Mouse (Mus musculus) stomach, postnatal 0 days (tissue): ENCODE measurements around the gene Gm17349. TPM values are rescaled to one million over a fixed set of nuclear protein-coding genes. Genes with fewer than 3 reads are reported as not detected.

ENCODE experiments used
- ATAC-seq: fragments of 200-750 bp; cut with Nextera tagmentation; 2 replicates; pipeline ENCODE4 v1.8.0; 2017; ENCODE audit not compliant: low FRiP score, low TSS enrichment
- DNase-seq: peaks from one replicate; pipeline ENCODE4 v3.0.0-alpha.2; 2016; ENCODE audit warnings: low spot score
- H3K27ac ChIP-seq: fragments of 300-500 bp; sonication (generic); replicated peaks from 2 replicates; pipeline ENCODE4 v1.5.1; 2014; ENCODE audit warnings: mild to moderate bottlenecking, control low read depth
- H3K27me3 ChIP-seq: fragments of 300-500 bp; sonication (generic); 2 replicates; pipeline ENCODE4 v1.6.1; 2014; ENCODE audit warnings: low read length; ENCODE audit not compliant: control insufficient read depth, insufficient read depth
- H3K36me3 ChIP-seq: fragments of 300-500 bp; sonication (generic); 2 replicates; pipeline ENCODE4 v1.6.1; 2014; ENCODE audit warnings: low read length, mixed read lengths; ENCODE audit not compliant: control insufficient read depth, insufficient read depth
- H3K4me1 ChIP-seq: fragments of 300-500 bp; sonication (generic); replicated peaks from 2 replicates; pipeline ENCODE4 v1.6.1; 2014; ENCODE audit warnings: antibody characterized with exemption; ENCODE audit not compliant: control insufficient read depth, insufficient read depth
- H3K4me2 ChIP-seq: fragments of 300-500 bp; sonication (generic); replicated peaks from 2 replicates; pipeline ENCODE4 v1.6.1; 2014; ENCODE audit warnings: low read depth, mild to moderate bottlenecking, control low read depth, moderate library complexity
- H3K4me3 ChIP-seq: fragments of 300-500 bp; sonication (generic); 2 replicates; pipeline ENCODE4 v1.5.1; 2014; ENCODE audit warnings: low read depth, low read length, control low read depth
- H3K9ac ChIP-seq: fragments of 300-500 bp; sonication (generic); 2 replicates; pipeline ENCODE4 v1.6.1; 2014; ENCODE audit warnings: mild to moderate bottlenecking, low read length, control low read depth, mixed read lengths
- H3K9me3 ChIP-seq: fragments of 300-500 bp; sonication (generic); 2 replicates; pipeline ENCODE4 v1.6.1; 2016; ENCODE audit warnings: low read length; ENCODE audit not compliant: control insufficient read depth
- CTCF ChIP-seq: IDR thresholded peaks from 2 replicates; pipeline ENCODE4 v1.5.1; 2016; ENCODE audit warnings: antibody characterized with exemption, low read depth, mild to moderate bottlenecking, moderate library complexity
- EP300 ChIP-seq: optimal IDR thresholded peaks from 2 replicates; pipeline ENCODE3; 2016; ENCODE audit warnings: antibody characterized with exemption
- WGBS: fragments of 180-500 bp; shearing (Covaris S2); extraction: QIAGEN DNeasy Blood & Tissue Kit; methylation state at CpG from one replicate; pipeline ENCODE4 v1.1.7; 2014; 5-methylcytosine and 5-hydroxymethylcytosine counted together
- polyA plus RNA-seq: library from polyadenylated mRNA; unstranded; fragments of >200 nt; fragmentation: Nextera tagmentation; extraction: Ambion mirVana; gene quantifications from 2 replicates; pipeline ENCODE4 v1.2.1, GENCODE M21; 2015

Gm17349 gene
- polyA plus RNA-seq, result 1.0 and 2.5 TPM in 2 replicates

DNA sequence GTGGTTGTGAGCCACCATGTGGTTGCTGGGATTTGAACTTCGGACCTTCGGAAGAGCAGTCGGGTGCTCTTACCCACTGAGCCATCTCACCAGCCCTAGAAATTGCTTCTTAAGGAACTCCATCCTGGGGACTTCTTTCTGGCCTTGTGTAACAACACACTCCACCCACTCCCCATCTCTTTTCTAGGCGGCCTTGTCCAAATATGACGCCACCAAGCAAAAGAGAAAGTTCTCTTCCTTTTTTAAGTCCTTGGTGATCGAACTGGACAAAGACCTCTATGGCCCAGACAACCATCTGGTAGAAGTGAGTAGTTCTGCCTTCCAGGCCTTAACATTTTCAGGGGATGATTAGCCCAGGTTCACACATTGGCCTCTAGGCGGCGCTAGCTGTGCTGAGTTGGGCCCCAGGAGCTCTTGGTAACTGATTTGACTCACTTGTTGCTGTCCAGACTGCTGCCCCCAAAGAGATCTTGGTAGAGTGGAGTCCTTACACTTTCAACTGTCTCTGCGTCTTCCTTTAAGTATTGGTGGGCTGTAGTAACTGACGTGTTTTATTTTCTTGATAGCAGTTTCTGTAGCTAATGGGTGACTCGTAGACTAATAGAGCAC, at the start of gene Gm17349:
Gene Gm17349 (minus strand): TSS at position 51 of the 609 bp plus-strand sequence.
- no peak within 1 kb of the TSS for H3K4me3 ChIP-seq
- H3K9me3 ChIP-seq, result no peaks in the 10 kb centered on the region
- H3K36me3 ChIP-seq, result peaks cover 25% of the 10 kb centered on the region
- ATAC-seq (no peak), DNase-seq (peak; percentile 77)
- no peaks in the 10 kb centered on the region for H3K27me3 ChIP-seq
- 0 out of 2 replicates have a peak within 1 kb of the TSS, but pooled peaks have one; percentile 13 for H3K27ac ChIP-seq
- H3K9ac ChIP-seq, result no peak within 1 kb of the TSS
- no peaks in the 10 kb centered on the region for H3K4me1 ChIP-seq
- no peak within 1 kb of the TSS for H3K4me2 ChIP-seq
- TF ChIP-seq CTCF (peak; percentile 86), EP300 (no peak)
- WGBS, result 67% methylated on average over 11 of the region's 11 CpGs

DNA sequence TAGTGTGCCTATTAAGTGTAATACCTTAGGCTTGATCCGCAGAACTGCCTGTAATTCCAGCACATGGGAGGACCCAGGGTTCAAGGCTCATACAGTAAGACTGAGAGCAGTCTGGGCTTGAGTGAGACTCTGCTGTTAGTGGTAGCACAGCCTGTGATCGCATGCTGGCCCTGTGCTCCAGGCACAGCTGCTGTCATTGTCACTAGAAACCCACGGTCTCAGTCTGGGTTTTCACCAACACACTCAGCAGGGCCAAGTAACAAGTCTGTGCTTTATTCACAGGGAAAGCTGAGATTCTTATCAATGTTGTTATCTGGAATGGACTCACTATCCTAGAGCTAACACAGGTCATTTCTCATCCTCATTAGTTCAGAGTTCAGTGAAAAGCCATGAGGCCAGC, 48.9 kb upstream of the Gm17349 start:
- H3K27me3 ChIP-seq, result no peaks in the 10 kb centered on the region
- no peak overlapping the region for H3K27ac ChIP-seq
- 61% methylated on average over 3 of the region's 3 CpGs for WGBS
- no peaks in the 10 kb centered on the region for H3K36me3 ChIP-seq
- no peaks in the 10 kb centered on the region for H3K9me3 ChIP-seq
- no peak for TF ChIP-seq CTCF
- no peak for TF ChIP-seq EP300
- DNase-seq, result no peak
- no peak overlapping the region for H3K4me3 ChIP-seq
- no peaks in the 10 kb centered on the region for H3K4me1 ChIP-seq
- H3K9ac ChIP-seq, result no peak overlapping the region
- ATAC-seq, result no peak
- H3K4me2 ChIP-seq, result no peak overlapping the region

DNA sequence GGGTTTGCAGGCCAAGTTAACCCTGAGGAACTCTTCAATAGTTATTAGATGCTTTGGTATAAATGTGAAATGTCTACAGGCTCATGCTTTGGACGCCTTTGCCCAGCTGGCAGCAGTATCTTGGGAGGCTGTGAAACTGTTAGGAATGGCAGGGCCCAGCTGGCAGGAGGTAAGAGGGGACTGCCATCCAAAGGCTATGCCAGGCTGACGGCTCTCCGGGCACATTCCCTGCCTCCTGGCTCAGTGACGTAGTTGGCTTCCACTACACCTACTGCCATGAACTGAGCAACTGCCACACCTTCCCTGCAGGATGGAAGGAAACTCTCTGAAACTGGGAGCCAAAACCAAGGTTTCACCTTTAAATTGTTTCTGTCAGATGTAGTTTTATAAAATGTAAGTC, 34.9 kb upstream of the Gm17349 start:
- 93% methylated on average over 4 of the region's 4 CpGs for WGBS
- H3K36me3 ChIP-seq, result peaks cover 31% of the 10 kb centered on the region
- H3K9me3 ChIP-seq, result no peaks in the 10 kb centered on the region
- H3K27ac ChIP-seq, result no peak overlapping the region
- H3K4me2 ChIP-seq, result no peak overlapping the region
- H3K4me3 ChIP-seq, result no peak overlapping the region
- DNase-seq, result no peak
- H3K4me1 ChIP-seq, result no peaks in the 10 kb centered on the region
- no peak overlapping the region for H3K9ac ChIP-seq
- no peak for ATAC-seq
- TF ChIP-seq CTCF (no peak), EP300 (no peak)
- no peaks in the 10 kb centered on the region for H3K27me3 ChIP-seq

DNA sequence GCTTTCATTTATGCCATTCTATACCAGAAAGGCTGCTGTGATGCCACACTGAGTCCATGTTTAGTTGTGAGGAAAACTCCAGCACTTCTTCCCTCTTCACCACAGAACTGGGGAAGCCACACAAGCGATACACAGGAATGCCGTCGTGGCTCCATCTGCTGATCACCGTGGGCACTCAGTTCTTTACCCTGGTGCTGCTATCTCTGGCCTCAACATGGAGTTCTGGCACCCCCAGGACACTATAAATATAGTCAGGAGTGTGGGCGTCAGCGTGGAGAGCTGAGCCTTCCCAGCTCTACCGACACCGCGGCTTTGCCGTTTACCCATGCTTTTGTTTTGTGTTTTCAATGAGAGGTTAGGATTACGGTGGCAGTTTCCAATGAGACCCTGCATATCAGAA, 31.4 kb upstream of the Gm17349 start:
- TF ChIP-seq CTCF (no peak), EP300 (no peak)
- Histone ChIP-seq H3K4me1 (no peaks in the 10 kb centered on the region), H3K9ac (no peak overlapping the region; the same call in 1 of the 2 replicates), H3K9me3 (no peaks in the 10 kb centered on the region), H3K4me2 (no peak overlapping the region), H3K27ac (no peak overlapping the region), H3K27me3 (no peaks in the 10 kb centered on the region), H3K4me3 (no peak overlapping the region), H3K36me3 (peaks cover 24% of the 10 kb centered on the region)
- WGBS, result 86% methylated on average over 11 of the region's 11 CpGs
- no peak for DNase-seq
- no peak for ATAC-seq

DNA sequence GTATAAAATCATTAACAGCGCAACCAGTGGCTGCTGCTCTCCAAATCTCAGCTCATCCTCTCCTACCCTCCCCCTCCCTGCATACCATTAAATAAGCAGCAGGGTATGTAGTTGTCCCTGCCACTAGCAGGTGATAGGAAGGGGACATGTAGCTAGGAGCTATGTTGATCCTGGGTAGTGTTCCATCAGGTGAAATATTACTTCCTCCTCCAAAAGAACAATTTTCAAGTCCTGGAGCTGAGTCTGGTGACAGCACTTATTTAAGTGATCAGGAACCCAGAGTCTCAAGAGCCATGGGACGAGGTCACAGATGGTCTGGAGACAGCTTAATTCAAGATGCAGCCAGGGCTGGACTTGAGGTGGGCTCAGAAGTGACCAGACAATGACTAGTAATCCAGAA, 30.3 kb upstream of the Gm17349 start:
- H3K4me2 ChIP-seq, result no peak overlapping the region
- H3K27me3 ChIP-seq, result no peaks in the 10 kb centered on the region
- no peak for TF ChIP-seq EP300
- H3K9me3 ChIP-seq, result no peaks in the 10 kb centered on the region
- DNase-seq, result no peak
- no peak overlapping the region for H3K27ac ChIP-seq
- no peaks in the 10 kb centered on the region for H3K4me1 ChIP-seq
- H3K4me3 ChIP-seq, result no peak overlapping the region
- H3K36me3 ChIP-seq, result peaks cover 21% of the 10 kb centered on the region
- WGBS, result 96% methylated on average over 2 of the region's 2 CpGs
- no peak overlapping the region for H3K9ac ChIP-seq
- no peak for ATAC-seq

DNA sequence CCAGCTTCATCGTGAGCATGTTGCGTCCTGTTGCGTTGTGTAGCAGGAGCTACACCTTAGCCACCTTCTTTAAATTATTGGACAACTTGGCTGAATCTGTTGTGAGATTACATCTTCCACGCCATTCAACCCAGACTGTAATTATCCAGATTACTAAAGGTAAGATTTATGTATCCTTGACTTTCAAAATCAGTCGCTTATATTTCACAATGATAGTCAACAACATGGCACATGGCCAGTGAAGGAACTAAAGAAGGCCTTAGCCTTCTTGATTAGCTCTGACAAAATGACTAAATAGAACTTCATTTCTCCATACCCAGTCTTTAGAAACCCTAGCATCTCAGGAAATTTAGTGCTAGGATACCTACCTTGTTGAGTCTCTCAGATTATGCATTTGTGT, 27.9 kb upstream of the Gm17349 start:
- no peak overlapping the region for H3K9ac ChIP-seq
- TF ChIP-seq EP300, result no peak
- no peak for TF ChIP-seq CTCF
- H3K4me2 ChIP-seq, result no peak overlapping the region
- ATAC-seq (no peak), DNase-seq (no peak)
- no peaks in the 10 kb centered on the region for H3K4me1 ChIP-seq
- no peaks in the 10 kb centered on the region for H3K27me3 ChIP-seq
- H3K27ac ChIP-seq, result no peak overlapping the region
- no peak overlapping the region for H3K4me3 ChIP-seq
- peaks cover 10% of the 10 kb centered on the region for H3K36me3 ChIP-seq
- whole genome bisulfite sequencing, result 74% methylated on average over 5 of the region's 5 CpGs
- no peaks in the 10 kb centered on the region for H3K9me3 ChIP-seq
